Mouse (Mus musculus): Measurements from ENCODE around the gene Dbh. TPM values are rescaled to one million over a fixed set of nuclear protein-coding genes. Genes with fewer than 3 reads are reported as not detected.

Gene Dbh
- total RNA-seq, 2 experiments from 2014 or later: 0.20 to 0.36 TPM

GRCm38 (mm10) chr2:27162656-27163055 lies 2.4 kb upstream of the Dbh start:
- no peak for DNase-seq (ENCODE audit: low spot score in 2 of 2)

GRCm38 (mm10) chr2:27163851-27164250 lies 1.2 kb upstream of the Dbh start:
- DNase-seq (ENCODE audit: low spot score in 2 of 2): no peak

- DNase-seq (ENCODE audit: low spot score in 2 of 2): no peak
Measured at GRCm38 (mm10) chr2:27166074-27166473, 1.0 kb downstream of the Dbh start.

GRCm38 (mm10) chr2:27166999-27167398 lies 2.0 kb downstream of the Dbh start:
- no peak for DNase-seq (ENCODE audit: low spot score in 2 of 2)

- no peak for DNase-seq (ENCODE audit: low spot score in 2 of 2)
Measured at GRCm38 (mm10) chr2:27174242-27174641, 9.2 kb downstream of the Dbh start.

GRCm38 (mm10) chr2:27175696-27176267 lies 10.7 kb downstream of the Dbh start:
- peak; percentile 43 to 73 for DNase-seq (ENCODE audit: low spot score in 2 of 2)

GRCm38 (mm10) chr2:27179101-27179500 lies 14.1 kb downstream of the Dbh start:
- no peak for DNase-seq (ENCODE audit: low spot score in 2 of 2)

GRCm38 (mm10) chr2:27181907-27182306 lies 16.9 kb downstream of the Dbh start:
- DNase-seq (ENCODE audit: low spot score in 2 of 2): no peak

GRCm38 (mm10) chr2:27183734-27184133 lies 18.7 kb downstream of the Dbh start:
- DNase-seq (ENCODE audit: low spot score in 2 of 2): no peak

GRCm38 (mm10) chr2:27187531-27187930 lies 22.5 kb downstream of the Dbh start:
- no peak for DNase-seq (ENCODE audit: low spot score in 2 of 2)

- no peak for DNase-seq (ENCODE audit: low spot score in 2 of 2)
Measured at GRCm38 (mm10) chr2:27189994-27190393, 25.0 kb downstream of the Dbh start.

- DNase-seq (ENCODE audit: low spot score in 2 of 2): no peak
Measured at GRCm38 (mm10) chr2:27198551-27199246, 33.7 kb downstream of the Dbh start.

GRCm38 (mm10) chr2:27200586-27200985 lies 35.6 kb downstream of the Dbh start:
- no peak for DNase-seq (ENCODE audit: low spot score in 2 of 2)

GRCm38 (mm10) chr2:27205666-27206065 lies 40.6 kb downstream of the Dbh start:
- no peak for DNase-seq (ENCODE audit: low spot score in 2 of 2)

- DNase-seq (ENCODE audit: low spot score in 2 of 2): peak; percentile 61 to 84
Measured at GRCm38 (mm10) chr2:27206128-27206797, 41.2 kb downstream of the Dbh start.

- peak in 1 of 2 experiments; percentile 35 for DNase-seq (ENCODE audit: low spot score in 2 of 2)
Measured at GRCm38 (mm10) chr2:27207126-27207525, 42.1 kb downstream of the Dbh start.

GRCm38 (mm10) chr2:27209370-27209769 lies 44.3 kb downstream of the Dbh start:
- no peak for DNase-seq (ENCODE audit: low spot score in 2 of 2)

- DNase-seq (ENCODE audit: low spot score in 2 of 2): no peak
Measured at GRCm38 (mm10) chr2:27209816-27210215, 44.8 kb downstream of the Dbh start.

- peak in 1 of 2 experiments; percentile 54 for DNase-seq (ENCODE audit: low spot score in 2 of 2)
Measured at GRCm38 (mm10) chr2:27210255-27210654, 45.2 kb downstream of the Dbh start.

GRCm38 (mm10) chr2:27210676-27211210 lies 45.7 kb downstream of the Dbh start:
- DNase-seq (ENCODE audit: low spot score in 2 of 2): no peak

- no peak for DNase-seq (ENCODE audit: low spot score in 2 of 2)
Measured at GRCm38 (mm10) chr2:27211966-27212893, 47.2 kb downstream of the Dbh start.
